Mouse (Mus musculus) liver, embryonic 14.5 days (tissue): ENCODE results near the gene Gm39566.

Experiments used
- CTCF ChIP-seq: IDR thresholded peaks from 2 replicates; pipeline ENCODE4 v1.5.1; 2016; ENCODE audit warnings: antibody characterized with exemption, low read depth, control low read depth
- EP300 ChIP-seq: IDR thresholded peaks from 2 replicates; pipeline ENCODE4 v1.6.1; 2016; ENCODE audit warnings: antibody characterized with exemption, low read depth

GRCm38 (mm10) chr11:69787306-69787705, 27.8 kb downstream of the Gm39566 start:
- no peak for TF ChIP-seq CTCF
- TF ChIP-seq EP300: no peak
